Mouse (Mus musculus) liver, postnatal 0 days (tissue): ENCODE measurements at regions not wholly inside any gene's neighbourhood (a gene's known extent, or its start where the extent isn't known, plus 50 kb on each side); places are given as distances from the start of the nearest gene placed in this dataset.

ENCODE experiments used
- ATAC-seq: fragments of 200-750 bp; cut with Nextera tagmentation; 2 replicates; pipeline ENCODE4 v1.8.0; 2017; ENCODE audit warnings: mild to moderate bottlenecking, moderate library complexity
- DNase-seq: peaks from one replicate; pipeline ENCODE4 v3.0.0-alpha.2; 2016
- H3K27ac ChIP-seq: fragments of 300-500 bp; sonication (generic); 2 replicates; pipeline ENCODE4 v1.5.1; 2014; ENCODE audit warnings: antibody characterized with exemption, moderate library complexity, mild to moderate bottlenecking, low read depth
- H3K27me3 ChIP-seq: fragments of 300-500 bp; sonication (generic); 2 replicates; pipeline ENCODE4 v1.6.1; 2014; ENCODE audit warnings: low read length, control low read depth, mixed read lengths; ENCODE audit not compliant: insufficient read depth
- H3K36me3 ChIP-seq: fragments of 300-500 bp; sonication (generic); replicated peaks from 2 replicates; pipeline ENCODE4 v1.6.1; 2014; ENCODE audit warnings: mild to moderate bottlenecking, control low read depth, low read length, moderate library complexity, mixed read lengths; ENCODE audit not compliant: insufficient read depth
- H3K4me1 ChIP-seq: fragments of 300-500 bp; sonication (generic); 2 replicates; pipeline ENCODE4 v1.6.1; 2014; ENCODE audit warnings: antibody characterized with exemption, mild to moderate bottlenecking, control low read depth; ENCODE audit not compliant: insufficient read depth
- H3K4me2 ChIP-seq: fragments of 300-500 bp; sonication (generic); 2 replicates; pipeline ENCODE4 v1.6.1; 2014; ENCODE audit warnings: low read depth, mild to moderate bottlenecking, low read length, moderate library complexity, mixed read lengths
- H3K4me3 ChIP-seq: fragments of 300-500 bp; sonication (generic); 2 replicates; pipeline ENCODE4 v1.5.1; 2014; ENCODE audit warnings: low read depth, low read length
- H3K9ac ChIP-seq: fragments of 300-500 bp; sonication (generic); replicated peaks from 2 replicates; pipeline ENCODE4 v1.6.1; 2014; ENCODE audit warnings: mild to moderate bottlenecking, moderate library complexity
- H3K9me3 ChIP-seq: fragments of 300-500 bp; sonication (generic); 2 replicates; pipeline ENCODE4 v1.6.1; 2016; ENCODE audit warnings: mild to moderate bottlenecking, control low read depth, low read length, mixed read lengths
- CTCF ChIP-seq: sonication (generic); IDR thresholded peaks from 2 replicates; pipeline ENCODE4 v1.5.1; 2016; ENCODE audit warnings: antibody characterized with exemption, low read depth
- EP300 ChIP-seq: IDR thresholded peaks from 2 replicates; pipeline ENCODE4 v1.6.1; 2016; ENCODE audit warnings: antibody characterized with exemption, low read depth, mild to moderate bottlenecking
- WGBS: fragments of 180-500 bp; shearing (Covaris S2); extraction: QIAGEN DNeasy Blood & Tissue Kit; methylation state at CpG from one replicate; pipeline ENCODE4 v1.1.7; 2014; ENCODE audit not compliant: insufficient replicate concordance; 5-methylcytosine and 5-hydroxymethylcytosine counted together

DNA sequence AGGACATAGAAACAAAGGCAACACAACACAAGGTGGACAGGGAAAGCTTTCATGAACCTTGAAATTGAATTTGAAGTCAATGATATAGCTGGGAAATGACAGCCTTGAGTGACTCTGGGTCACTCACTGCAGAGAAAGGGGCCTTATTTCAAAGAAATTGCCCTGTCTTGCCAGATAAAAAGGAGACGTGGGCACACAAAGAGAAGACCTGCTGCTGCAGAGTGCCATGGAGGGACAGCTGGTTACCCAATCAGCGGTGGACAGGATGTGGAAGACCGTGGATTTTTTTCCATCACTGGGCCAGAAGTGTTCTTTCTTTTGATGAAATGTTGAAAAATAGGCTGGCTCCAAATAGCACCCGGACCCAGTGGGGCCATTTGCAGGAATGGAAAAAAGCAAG lies 77.8 kb upstream of the Epha4 start:
- TF ChIP-seq CTCF (no peak), EP300 (no peak)
- H3K9me3 ChIP-seq: no peaks in the 10 kb centered on the region
- ATAC-seq: no peak
- H3K4me2 ChIP-seq: no peak overlapping the region
- no peaks in the 10 kb centered on the region for H3K27me3 ChIP-seq
- no peak for DNase-seq
- H3K9ac ChIP-seq: no peak overlapping the region
- WGBS: 72% methylated on average over 4 of the region's 4 CpGs
- H3K27ac ChIP-seq: no peak overlapping the region
- no peaks in the 10 kb centered on the region for H3K36me3 ChIP-seq
- no peak overlapping the region for H3K4me3 ChIP-seq
- H3K4me1 ChIP-seq: no peaks in the 10 kb centered on the region

DNA sequence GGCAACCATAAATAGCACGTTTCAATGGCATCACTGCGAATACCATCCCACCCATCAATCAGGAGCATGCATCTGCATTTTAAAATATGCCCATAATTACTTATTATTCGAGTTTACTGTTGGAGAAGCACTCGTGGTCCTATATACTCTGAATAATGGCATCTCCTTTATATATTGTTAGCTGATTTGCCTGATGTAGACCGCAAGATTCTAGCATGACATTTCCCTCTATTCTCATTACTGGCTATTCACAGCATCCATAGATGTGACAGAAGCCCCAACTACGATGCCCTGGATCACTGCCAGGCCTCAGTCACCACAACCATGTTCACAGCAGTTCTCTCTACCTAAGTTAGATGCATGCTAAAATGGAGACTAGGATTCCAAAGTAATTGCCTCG lies 77.4 kb upstream of the Epha4 start:
- Histone ChIP-seq H3K9ac (no peak overlapping the region), H3K36me3 (no peaks in the 10 kb centered on the region), H3K27me3 (no peaks in the 10 kb centered on the region), H3K4me1 (no peaks in the 10 kb centered on the region), H3K27ac (no peak overlapping the region), H3K4me2 (no peak overlapping the region), H3K4me3 (no peak overlapping the region), H3K9me3 (no peaks in the 10 kb centered on the region)
- no peak for DNase-seq
- WGBS: 75% methylated on average over 7 of the region's 7 CpGs
- no peak for ATAC-seq
- TF ChIP-seq EP300: no peak
- no peak for TF ChIP-seq CTCF

DNA sequence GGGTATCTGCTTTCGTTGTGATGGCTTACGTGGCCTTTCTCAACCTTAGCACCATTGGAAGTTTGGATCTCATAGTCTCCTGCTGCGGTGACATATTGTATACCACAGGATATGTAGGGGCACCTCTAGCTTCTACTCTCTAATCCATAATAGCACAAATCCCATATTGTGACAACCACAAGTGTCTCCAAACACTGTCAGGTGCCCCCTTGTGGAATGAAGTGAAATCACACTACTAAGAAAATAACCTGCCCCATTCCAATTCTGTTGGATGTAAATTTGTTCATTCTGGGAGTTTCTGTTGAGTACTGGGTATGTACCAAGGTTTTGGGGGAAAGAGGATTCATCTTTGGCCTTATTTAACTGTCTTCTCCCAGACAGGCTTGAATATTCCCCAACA lies 74.5 kb upstream of the Epha4 start:
- Histone ChIP-seq H3K36me3 (no peaks in the 10 kb centered on the region), H3K27ac (no peak overlapping the region), H3K9me3 (no peaks in the 10 kb centered on the region), H3K4me1 (no peaks in the 10 kb centered on the region), H3K9ac (no peak overlapping the region), H3K4me2 (no peak overlapping the region), H3K4me3 (no peak overlapping the region), H3K27me3 (no peaks in the 10 kb centered on the region)
- no peak for ATAC-seq
- 84% methylated on average over 3 of the region's 3 CpGs for WGBS
- TF ChIP-seq EP300 (no peak), CTCF (peak; percentile 35)
- no peak for DNase-seq

DNA sequence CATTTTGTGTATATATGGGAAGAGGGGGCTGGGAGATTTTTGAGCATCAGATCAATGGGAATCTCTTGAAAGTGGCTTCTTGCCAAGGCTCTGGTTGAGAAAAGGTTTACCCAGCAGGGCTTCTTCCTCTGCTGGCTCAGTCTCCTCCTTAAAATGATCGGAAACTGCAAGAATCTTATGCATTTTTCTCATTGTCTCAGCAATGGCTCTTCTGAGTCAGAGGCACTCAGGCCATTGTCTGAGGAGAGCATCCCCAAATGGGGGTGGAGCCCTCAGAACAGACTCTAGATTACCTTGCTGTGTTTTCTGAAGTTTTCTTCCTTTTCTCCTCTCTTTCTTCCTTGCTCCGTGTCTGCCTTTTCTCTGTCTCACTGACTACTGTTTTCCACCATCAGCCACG lies 70.6 kb upstream of the Epha4 start:
- DNase-seq: no peak
- Histone ChIP-seq H3K27ac (no peak overlapping the region), H3K9me3 (no peaks in the 10 kb centered on the region), H3K4me1 (no peaks in the 10 kb centered on the region), H3K4me2 (no peak overlapping the region), H3K4me3 (no peak overlapping the region), H3K36me3 (no peaks in the 10 kb centered on the region), H3K9ac (no peak overlapping the region), H3K27me3 (no peaks in the 10 kb centered on the region)
- WGBS: 62% methylated on average over 3 of the region's 3 CpGs
- no peak for ATAC-seq
- TF ChIP-seq CTCF: no peak
- no peak for TF ChIP-seq EP300

DNA sequence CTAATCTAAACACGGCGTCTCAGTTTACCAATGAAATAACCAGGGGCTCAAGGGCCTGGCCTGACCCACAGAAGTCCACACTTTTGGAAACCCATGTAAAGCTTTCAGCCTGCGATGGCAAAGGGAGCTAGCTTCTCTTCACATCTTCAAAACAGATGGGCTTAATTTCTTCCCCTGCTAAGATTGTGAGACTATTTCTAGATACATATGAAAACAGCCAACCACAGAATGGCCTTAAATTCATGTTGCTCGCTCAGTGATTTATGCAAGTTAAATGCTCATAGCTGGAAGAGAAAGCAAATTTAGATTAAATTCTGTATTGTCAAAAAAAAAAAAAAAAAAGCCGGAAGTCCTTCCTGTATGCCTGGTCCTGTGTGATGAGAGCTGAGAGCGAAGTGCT lies 53.2 kb upstream of the Epha4 start:
- H3K4me1 ChIP-seq: no peaks in the 10 kb centered on the region
- H3K4me2 ChIP-seq: no peak overlapping the region
- DNase-seq (no peak), ATAC-seq (no peak)
- no peak overlapping the region for H3K27ac ChIP-seq
- H3K4me3 ChIP-seq: no peak overlapping the region
- H3K9me3 ChIP-seq: no peaks in the 10 kb centered on the region
- no peaks in the 10 kb centered on the region for H3K27me3 ChIP-seq
- no peak overlapping the region for H3K9ac ChIP-seq
- TF ChIP-seq CTCF (no peak), EP300 (no peak)
- H3K36me3 ChIP-seq: no peaks in the 10 kb centered on the region
- 83% methylated on average over 6 of the region's 6 CpGs for WGBS

DNA sequence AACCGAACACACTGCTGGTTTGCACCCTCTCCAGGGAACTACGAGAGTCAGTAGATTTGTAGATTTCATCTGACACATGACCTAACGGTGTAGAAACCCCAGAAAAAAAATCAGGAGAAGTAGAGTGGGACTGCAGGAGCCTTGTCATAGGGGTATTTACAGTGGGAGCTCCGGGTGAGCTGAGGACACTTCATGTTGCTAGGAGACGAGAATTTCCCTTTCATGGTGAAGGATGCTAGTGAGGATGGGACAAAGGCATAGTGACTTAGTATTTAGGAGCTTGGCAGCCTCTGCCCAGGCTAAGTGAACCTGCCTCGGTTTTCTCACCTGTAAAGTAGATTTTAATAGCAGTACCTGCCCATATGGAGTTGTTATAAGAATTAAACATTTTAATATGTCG lies 52.8 kb upstream of the Epha4 start:
- Histone ChIP-seq H3K27ac (no peak overlapping the region), H3K4me3 (no peak overlapping the region), H3K27me3 (no peaks in the 10 kb centered on the region), H3K9me3 (no peaks in the 10 kb centered on the region), H3K9ac (no peak overlapping the region), H3K4me1 (no peaks in the 10 kb centered on the region), H3K36me3 (no peaks in the 10 kb centered on the region), H3K4me2 (no peak overlapping the region)
- no peak for ATAC-seq
- no peak for DNase-seq
- no peak for TF ChIP-seq EP300
- TF ChIP-seq CTCF: no peak
- 71% methylated on average over 7 of the region's 7 CpGs for WGBS
